Mouse (Mus musculus): ENCODE data around the gene Dnase2a. TPM values are rescaled to one million over a fixed set of nuclear protein-coding genes. Genes with fewer than 3 reads are reported as not detected.

The Dnase2a gene
- polyA plus RNA-seq, 1 experiment: not detected

GRCm38 (mm10) chr8:84952612-84953255 is 44.4 kb downstream of the Dnase2a start:
- Histone ChIP-seq H3K4me1 (ENCODE audit: control insufficient read depth, insufficient read depth, low read length) (peaks cover 4% of the 10 kb centered on the region), H3K4me3 (ENCODE audit: insufficient read depth, low read depth, low read length) (no peak overlapping the region), H3K27ac (ENCODE audit: insufficient read depth, low read depth, low read length) (no peak overlapping the region)
- TF ChIP-seq CTCF (IDR thresholded peaks at IDR 0.05; ENCODE audit: insufficient read depth, low read depth, low read length): no peak
- TF ChIP-seq POLR2A (IDR thresholded peaks at IDR 0.05; ENCODE audit: insufficient read depth, low read depth, low read length): no peak
- 18% methylated on average over 18 of the region's 18 CpGs for WGBS

GRCm38 (mm10) chr8:84956768-84957167 is 48.4 kb downstream of the Dnase2a start:
- Histone ChIP-seq H3K27ac (ENCODE audit: insufficient read depth, low read depth, low read length) (no peak overlapping the region), H3K4me3 (ENCODE audit: insufficient read depth, low read depth, low read length) (no peak overlapping the region), H3K4me1 (ENCODE audit: control insufficient read depth, insufficient read depth, low read length) (peaks cover 4% of the 10 kb centered on the region)
- TF ChIP-seq POLR2A (IDR thresholded peaks at IDR 0.05; ENCODE audit: insufficient read depth, low read depth, low read length) (no peak), CTCF (IDR thresholded peaks at IDR 0.05; ENCODE audit: insufficient read depth, low read depth, low read length) (peak; percentile 38; the same call in 1 of the 2 replicates)
- 37% methylated on average over 2 of the region's 2 CpGs for WGBS

- 89% methylated on average over 7 of the region's 7 CpGs for WGBS
- no peak overlapping the region for H3K4me3 ChIP-seq (ENCODE audit: insufficient read depth, low read depth, low read length)
- TF ChIP-seq POLR2A (IDR thresholded peaks at IDR 0.05; ENCODE audit: insufficient read depth, low read depth, low read length): no peak
- TF ChIP-seq CTCF (IDR thresholded peaks at IDR 0.05; ENCODE audit: insufficient read depth, low read depth, low read length): no peak
- H3K4me1 ChIP-seq (ENCODE audit: control insufficient read depth, insufficient read depth, low read length): no peaks in the 10 kb centered on the region
- H3K27ac ChIP-seq (ENCODE audit: insufficient read depth, low read depth, low read length): no peak overlapping the region
Measured at GRCm38 (mm10) chr8:84959811-84960210, 51.5 kb downstream of the Dnase2a start.

- peaks cover 5% of the 10 kb centered on the region for H3K4me1 ChIP-seq (ENCODE audit: control insufficient read depth, insufficient read depth, low read length)
- no peak overlapping the region for H3K27ac ChIP-seq (ENCODE audit: insufficient read depth, low read depth, low read length)
- TF ChIP-seq CTCF (IDR thresholded peaks at IDR 0.05; ENCODE audit: insufficient read depth, low read depth, low read length): no peak
- no peak overlapping the region for H3K4me3 ChIP-seq (ENCODE audit: insufficient read depth, low read depth, low read length)
- WGBS: 86% methylated on average over 4 of the region's 4 CpGs
Measured at GRCm38 (mm10) chr8:84963952-84964351, 55.6 kb downstream of the Dnase2a start.

- Histone ChIP-seq H3K4me3 (ENCODE audit: insufficient read depth, low read depth, low read length) (peak overlapping the region; percentile 72), H3K27ac (ENCODE audit: insufficient read depth, low read depth, low read length) (no peak overlapping the region), H3K4me1 (ENCODE audit: control insufficient read depth, insufficient read depth, low read length) (peaks cover 8% of the 10 kb centered on the region)
- under 1% methylated on average over 41 of the region's 41 CpGs for WGBS
- TF ChIP-seq POLR2A (IDR thresholded peaks at IDR 0.05; ENCODE audit: insufficient read depth, low read depth, low read length) (0 out of 2 replicates have a peak, but pooled peaks have one; percentile 35), CTCF (IDR thresholded peaks at IDR 0.05; ENCODE audit: insufficient read depth, low read depth, low read length) (no peak)
Measured at GRCm38 (mm10) chr8:84965731-84966291, 57.5 kb downstream of the Dnase2a start.

- H3K4me1 ChIP-seq (ENCODE audit: control insufficient read depth, insufficient read depth, low read length): peaks cover 14% of the 10 kb centered on the region
- no peak for TF ChIP-seq CTCF (IDR thresholded peaks at IDR 0.05; ENCODE audit: insufficient read depth, low read depth, low read length)
- TF ChIP-seq POLR2A (IDR thresholded peaks at IDR 0.05; ENCODE audit: insufficient read depth, low read depth, low read length): no peak
- H3K27ac ChIP-seq (ENCODE audit: insufficient read depth, low read depth, low read length): no peak overlapping the region
- 71% methylated on average over 3 of the region's 3 CpGs for WGBS
- no peak overlapping the region for H3K4me3 ChIP-seq (ENCODE audit: insufficient read depth, low read depth, low read length)
Measured at GRCm38 (mm10) chr8:84966603-84967002, 58.2 kb downstream of the Dnase2a start.

- Histone ChIP-seq H3K27ac (ENCODE audit: insufficient read depth, low read depth, low read length) (no peak overlapping the region), H3K4me3 (ENCODE audit: insufficient read depth, low read depth, low read length) (no peak overlapping the region), H3K4me1 (ENCODE audit: control insufficient read depth, insufficient read depth, low read length) (peaks cover 14% of the 10 kb centered on the region)
- WGBS: 88% methylated on average over 13 of the region's 13 CpGs
- TF ChIP-seq POLR2A (IDR thresholded peaks at IDR 0.05; ENCODE audit: insufficient read depth, low read depth, low read length) (no peak), CTCF (IDR thresholded peaks at IDR 0.05; ENCODE audit: insufficient read depth, low read depth, low read length) (no peak)
Measured at GRCm38 (mm10) chr8:84967532-84968304, 59.4 kb downstream of the Dnase2a start.

- TF ChIP-seq POLR2A (IDR thresholded peaks at IDR 0.05; ENCODE audit: insufficient read depth, low read depth, low read length) (no peak), CTCF (IDR thresholded peaks at IDR 0.05; ENCODE audit: insufficient read depth, low read depth, low read length) (no peak)
- Histone ChIP-seq H3K27ac (ENCODE audit: insufficient read depth, low read depth, low read length) (no peak overlapping the region), H3K4me1 (ENCODE audit: control insufficient read depth, insufficient read depth, low read length) (peaks cover 14% of the 10 kb centered on the region), H3K4me3 (ENCODE audit: insufficient read depth, low read depth, low read length) (peak overlapping the region; percentile 63; the same call in 1 of the 2 replicates)
- 6% methylated on average over 2 of the region's 2 CpGs for WGBS
Measured at GRCm38 (mm10) chr8:84968650-84969049, 60.3 kb downstream of the Dnase2a start.
